Mouse (Mus musculus): ENCODE results near the gene Foxn3. TPM values are rescaled to one million over a fixed set of nuclear protein-coding genes. Genes with fewer than 3 reads are reported as not detected.

The Foxn3 gene
- polyA plus RNA-seq (2012; rRNA removed): 4.2 and 6.4 TPM in 2 replicates

DNA sequence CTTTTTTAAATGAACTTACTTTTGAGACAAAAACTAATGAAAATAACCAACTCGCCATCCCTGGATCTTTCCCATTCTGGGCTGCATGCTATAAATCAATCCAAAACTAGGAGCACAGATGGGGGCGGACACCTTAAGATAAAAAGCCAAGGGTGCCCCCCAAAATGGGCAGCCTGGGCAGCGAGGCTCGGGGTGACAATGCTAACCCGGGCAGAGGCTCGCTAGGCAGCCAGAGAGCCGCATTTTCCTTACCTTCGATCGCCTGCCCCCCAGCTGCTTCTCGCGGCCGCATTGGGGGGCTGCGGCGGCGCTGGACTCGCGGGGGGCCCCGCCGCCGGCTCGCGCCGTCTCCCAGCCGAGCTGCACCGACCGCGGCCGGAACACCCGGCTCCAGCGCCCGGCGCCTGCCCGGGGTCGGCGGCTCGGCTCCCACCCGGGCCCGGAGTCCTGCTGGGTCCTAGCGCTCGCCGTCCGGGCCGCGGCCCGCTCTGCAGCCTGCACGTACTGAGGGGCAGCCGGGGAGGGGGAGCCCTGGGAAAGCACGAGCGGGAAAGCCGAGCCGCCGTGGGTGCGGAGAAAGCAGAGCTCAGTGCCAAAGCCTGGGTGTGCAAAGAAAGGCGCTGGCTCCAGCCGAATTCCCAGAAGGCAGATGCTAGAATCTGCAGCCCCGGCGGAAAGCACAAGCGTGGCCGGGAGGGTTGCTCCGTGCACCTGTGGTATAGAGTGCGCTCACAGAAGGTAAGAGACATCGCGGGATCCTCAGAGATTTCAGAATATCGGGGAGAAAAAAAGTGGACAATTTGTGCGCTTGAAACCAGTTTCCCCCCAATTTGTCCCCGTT lies at the start of gene Foxn3:
Gene Foxn3, minus strand, starts transcription at position 364 of the 841 bp plus-strand sequence.

Data from stomach, adult 2 months (tissue).